Mouse (Mus musculus): ENCODE measurements at regions not wholly inside any gene's neighbourhood (a gene's known extent, or its start where the extent isn't known, plus 50 kb on each side); places are given as distances from the start of the nearest gene placed in this dataset.

- no peak for TF ChIP-seq GATA1 (IDR thresholded peaks at IDR 0.05; ENCODE audit: borderline replicate concordance, low read length)
- no peak for TF ChIP-seq FLI1 (IDR thresholded peaks at IDR 0.05; ENCODE audit: low read length)
Observed at GRCm38 (mm10) chr15:61446053-61446840, 523.4 kb upstream of the A1bg start.

All from megakaryocyte, embryonic 14.5 days (primary cell).